Mouse (Mus musculus) ES-Bruce4 (cell line): ENCODE data around the gene Pdcd6ip.

Source experiments
- CTCF ChIP-seq: IDR thresholded peaks from one replicate; pipeline ENCODE4 v1.8.1; 2011; ENCODE audit warnings: low read depth, low read length
- EP300 ChIP-seq: IDR thresholded peaks from 2 replicates; pipeline ENCODE4 v1.6.1; 2011; ENCODE audit warnings: low read depth, low read length; ENCODE audit not compliant: insufficient read depth
- POLR2A ChIP-seq: IDR thresholded peaks from one replicate; pipeline ENCODE4 v1.8.1; 2011; ENCODE audit warnings: low read length; ENCODE audit not compliant: insufficient read depth

DNA sequence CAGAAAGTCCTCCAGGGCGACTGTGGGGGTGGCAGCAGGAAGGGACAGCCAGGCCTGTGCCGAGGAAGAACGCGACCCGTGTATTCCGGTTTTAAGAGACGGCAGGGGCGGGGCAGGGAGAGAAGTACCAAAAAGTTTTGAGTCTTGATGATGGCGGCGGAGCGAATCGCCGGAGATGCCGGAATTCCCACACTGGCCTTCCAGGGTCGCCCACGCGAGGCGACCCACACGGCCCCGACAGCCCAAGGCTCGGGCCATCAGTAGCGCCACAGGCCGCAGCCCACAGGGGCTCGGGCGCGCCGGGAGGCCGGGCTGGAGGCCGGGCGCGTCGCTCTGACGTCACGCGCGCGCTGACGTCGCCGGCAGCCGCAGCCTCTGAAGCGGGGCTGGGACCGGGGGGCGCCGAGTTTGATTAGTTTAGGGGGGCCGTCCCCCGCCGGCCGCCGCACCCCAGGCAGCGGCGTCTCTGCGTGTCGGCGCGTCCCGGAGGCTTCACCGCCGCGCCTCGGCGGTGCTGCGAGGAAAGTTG, 33.1 kb upstream of the Pdcd6ip start, which contains the start of gene Clasp2:
- TF ChIP-seq CTCF = no peak
- TF ChIP-seq POLR2A = no peak
- TF ChIP-seq EP300 = no peak
